Mouse (Mus musculus) lung, postnatal 0 days (tissue): ENCODE results near the gene Cdr2l.

Experiments used
- CTCF ChIP-seq: IDR thresholded peaks from 2 replicates; pipeline ENCODE4 v1.5.1; 2016; ENCODE audit warnings: antibody characterized with exemption, mild to moderate bottlenecking
- EP300 ChIP-seq: IDR thresholded peaks from 2 replicates; pipeline ENCODE4 v1.6.1; 2016; ENCODE audit warnings: antibody characterized with exemption, mild to moderate bottlenecking, control low read depth

GRCm38 (mm10) chr11:115432814-115433213, 51.1 kb downstream of the Cdr2l start:
- no peak for TF ChIP-seq EP300
- no peak for TF ChIP-seq CTCF
